Mouse (Mus musculus) CD4-positive, CD25-positive, alpha-beta regulatory T cell, adult 2 months (primary cell): ENCODE measurements around the gene Gm17535.
"Not testable (repeated sequence)": the region's sequence is repeated elsewhere in the genome, so short reads cannot be mapped to it uniquely, and the experiment has no call there.

Source experiments
- DNase-seq: peaks from one replicate; pipeline ENCODE4 v3.0.0-alpha.2; 2012; ENCODE audit warnings: low read depth, low spot score

The Gm17535 gene

GRCm38 (mm10) chr9:3024912-3025467 is 9.4 kb upstream of the Gm17535 start, which contains the start of gene Gm10717:
Gene Gm10717 (plus strand): TSS chr9:3025417.
- not testable (repeated sequence) for DNase-seq

- DNase-seq: not testable (repeated sequence)
These were observed 8.7 kb upstream of the Gm17535 start for GRCm38 (mm10) chr9:3025653-3026052.

- DNase-seq: not testable (repeated sequence)
These were observed 8.3 kb upstream of the Gm17535 start for GRCm38 (mm10) chr9:3026136-3026535.

- DNase-seq: not testable (repeated sequence)
These were observed 7.7 kb upstream of the Gm17535 start for GRCm38 (mm10) chr9:3026741-3027140.

GRCm38 (mm10) chr9:3027200-3027599 is 7.2 kb upstream of the Gm17535 start:
- peak; percentile 47 for DNase-seq

- not testable (repeated sequence) for DNase-seq
These were observed 5.0 kb upstream of the Gm17535 start for GRCm38 (mm10) chr9:3029276-3030000.

- peak; percentile 80 for DNase-seq
These were observed 3.6 kb upstream of the Gm17535 start for GRCm38 (mm10) chr9:3030677-3031318.

GRCm38 (mm10) chr9:3036577-3036976 is 2.2 kb downstream of the Gm17535 start, which contains the start of gene Gm10715:
Gene Gm10715 (plus strand): TSS chr9:3036877.
- DNase-seq: not testable (repeated sequence)

GRCm38 (mm10) chr9:3038161-3038560 is 3.8 kb downstream of the Gm17535 start:
- peak; percentile 12 for DNase-seq
